Mouse (Mus musculus) brain, embryonic 14.5 days (tissue): ENCODE measurements at regions not wholly inside any gene's neighbourhood (a gene's known extent, or its start where the extent isn't known, plus 50 kb on each side); places are given as distances from the start of the nearest gene placed in this dataset.

Experiments
- CTCF ChIP-seq: fragments of 200-500 bp; IDR thresholded peaks from 2 replicates; pipeline ENCODE4 v1.5.1; 2012; ENCODE audit warnings: inconsistent platforms, mild to moderate bottlenecking, moderate library complexity, borderline replicate concordance; ENCODE audit not compliant: insufficient read depth, insufficient read length; ENCODE audit errors: extremely low read depth
- POLR2A ChIP-seq: fragments of 200-500 bp; IDR thresholded peaks from 2 replicates; pipeline ENCODE4 v1.6.1; 2012; ENCODE audit warnings: mild to moderate bottlenecking, inconsistent platforms, borderline replicate concordance; ENCODE audit not compliant: poor library complexity, insufficient read depth, insufficient read length, severe bottlenecking; ENCODE audit errors: extremely low read depth

DNA sequence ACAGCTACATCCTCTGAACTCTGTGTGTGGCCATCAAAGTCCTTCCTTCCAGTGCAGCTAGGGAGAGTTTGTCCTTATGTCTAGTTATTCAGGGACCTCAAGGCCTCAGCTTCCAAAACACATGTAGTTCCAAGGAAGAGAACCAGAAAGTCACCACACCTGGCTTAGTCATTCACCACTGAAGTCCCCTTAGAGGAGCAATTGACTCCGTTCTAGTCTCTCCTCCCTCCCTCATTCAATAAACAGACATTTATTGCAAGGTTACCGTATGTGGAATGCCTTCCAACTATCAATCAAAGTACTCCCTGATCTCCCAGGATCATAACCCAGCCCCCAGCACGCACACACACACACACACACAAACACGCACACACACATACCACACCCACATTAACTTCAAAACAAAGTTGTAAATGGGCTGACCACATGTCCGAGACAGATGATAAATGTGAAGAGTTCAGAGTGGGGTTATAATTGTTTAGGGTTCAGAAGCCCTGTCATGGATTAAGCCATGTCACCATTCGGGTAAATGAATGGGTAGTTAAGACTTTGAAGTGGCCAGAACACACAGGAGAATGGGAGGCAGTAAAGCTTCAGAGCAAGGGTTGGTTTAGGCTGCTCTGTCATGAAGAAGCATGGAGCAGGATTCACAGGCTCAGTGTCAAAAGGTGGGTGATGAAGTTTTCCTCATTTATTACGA, 141.4 kb downstream of the Irs2 start:
- TF ChIP-seq CTCF (no peak), POLR2A (no peak)
